Mouse (Mus musculus) kidney, postnatal 0 days (tissue): ENCODE data around the gene Cyp4f39. TPM values are rescaled to one million over a fixed set of nuclear protein-coding genes. Genes with fewer than 3 reads are reported as not detected.
A peak's percentile ranks its signal among the peaks of the same experiment; 100 is the strongest.
"Not testable (repeated sequence)": the region's sequence is repeated elsewhere in the genome, so short reads cannot be mapped to it uniquely, and the experiment has no call there.

Experiments
- ATAC-seq: fragments of 200-750 bp; cut with Nextera tagmentation; replicated peaks from 2 replicates; pipeline ENCODE4 v1.8.0; 2017; ENCODE audit warnings: low read depth, moderate number of reproducible peaks, moderate TSS enrichment, moderate library complexity; ENCODE audit not compliant: low FRiP score
- DNase-seq: peaks from one replicate; pipeline ENCODE4 v3.0.0-alpha.2; 2016; ENCODE audit warnings: low spot score
- H3K27ac ChIP-seq: fragments of 300-500 bp; sonication (generic); 2 replicates; pipeline ENCODE4 v1.5.1; 2014; ENCODE audit warnings: mild to moderate bottlenecking
- H3K27me3 ChIP-seq: fragments of 300-500 bp; sonication (generic); 2 replicates; pipeline ENCODE4 v1.6.1; 2014; ENCODE audit warnings: low read length, mixed read lengths; ENCODE audit not compliant: insufficient read depth
- H3K36me3 ChIP-seq: fragments of 300-500 bp; sonication (generic); 2 replicates; pipeline ENCODE4 v1.6.1; 2014; ENCODE audit warnings: low read length, mixed read lengths; ENCODE audit not compliant: insufficient read depth
- H3K4me1 ChIP-seq: fragments of 300-500 bp; sonication (generic); replicated peaks from 2 replicates; pipeline ENCODE4 v1.6.1; 2014; ENCODE audit warnings: antibody characterized with exemption, low read length, mixed read lengths; ENCODE audit not compliant: insufficient read depth
- H3K4me2 ChIP-seq: fragments of 300-500 bp; sonication (generic); 2 replicates; pipeline ENCODE4 v1.6.1; 2014; ENCODE audit warnings: mild to moderate bottlenecking, low read length, moderate library complexity, mixed read lengths
- H3K4me3 ChIP-seq: fragments of 300-500 bp; sonication (generic); replicated peaks from 2 replicates; pipeline ENCODE4 v1.5.1; 2014; ENCODE audit warnings: low read depth, low read length
- H3K9ac ChIP-seq: fragments of 300-500 bp; sonication (generic); 2 replicates; pipeline ENCODE4 v1.6.1; 2014; ENCODE audit warnings: low read depth, low read length
- H3K9me3 ChIP-seq: fragments of 300-500 bp; sonication (generic); replicated peaks from 2 replicates; pipeline ENCODE4 v1.6.1; 2016; ENCODE audit warnings: low read length, inconsistent platforms, mixed read lengths
- CTCF ChIP-seq: IDR thresholded peaks from 2 replicates; pipeline ENCODE4 v1.5.1; 2016; ENCODE audit warnings: antibody characterized with exemption, low read depth, mild to moderate bottlenecking, moderate library complexity
- WGBS: fragments of 180-500 bp; shearing (Covaris S2); extraction: QIAGEN DNeasy Blood & Tissue Kit; methylation state at CpG from one replicate; pipeline ENCODE4 v1.1.7; 2014; 5-methylcytosine and 5-hydroxymethylcytosine counted together
- polyA plus RNA-seq: library from polyadenylated mRNA; unstranded; fragments of >200 nt; fragmentation: Nextera tagmentation; extraction: Ambion mirVana; gene quantifications from 2 replicates; pipeline ENCODE4 v1.2.1, GENCODE M21; 2015

The Cyp4f39 gene
- polyA plus RNA-seq, 1 experiment from 2014 or later = 0.54 TPM

GRCm38 (mm10) chr17:32534068-32534467 is 81.5 kb downstream of the Cyp4f39 start:
- Histone ChIP-seq H3K27me3 (no peaks in the 10 kb centered on the region), H3K4me1 (peaks cover 6% of the 10 kb centered on the region; the same call in 1 of the 2 replicates), H3K9ac (no peak overlapping the region), H3K9me3 (no peaks in the 10 kb centered on the region), H3K4me3 (no peak overlapping the region), H3K36me3 (no peaks in the 10 kb centered on the region), H3K4me2 (no peak overlapping the region), H3K27ac (no peak overlapping the region)
- ATAC-seq (no peak), DNase-seq (no peak)
- WGBS = 63% methylated on average over 6 of the region's 6 CpGs
- no peak for TF ChIP-seq CTCF

- not testable (repeated sequence) for H3K27me3 ChIP-seq, H3K4me1 ChIP-seq, H3K36me3 ChIP-seq, H3K9me3 ChIP-seq
- 4% methylated on average over 5 of the region's 5 CpGs for WGBS
- DNase-seq = peak; percentile 93
- Histone ChIP-seq H3K4me2 (peak within 1 kb of the TSS; percentile 73), H3K9ac (peak within 1 kb of the TSS; percentile 51), H3K4me3 (peak within 1 kb of the TSS; percentile 45), H3K27ac (peak within 1 kb of the TSS; percentile 25; the same call in 1 of the 2 replicates)
- ATAC-seq = peak; percentile 93
Observed at GRCm38 (mm10) chr17:32536051-32536866, 83.7 kb downstream of the Cyp4f39 start, which contains the start of gene Cyp4f16. TSS of gene Cyp4f16 (plus strand) at chr17:32536558.

- DNase-seq (no peak), ATAC-seq (no peak)
- Histone ChIP-seq H3K27me3 (no peaks in the 10 kb centered on the region), H3K9me3 (no peaks in the 10 kb centered on the region), H3K9ac (peak overlapping the region; percentile 51), H3K36me3 (no peaks in the 10 kb centered on the region), H3K4me3 (peak overlapping the region; percentile 45), H3K4me2 (peak overlapping the region; percentile 73), H3K4me1 (peaks cover 6% of the 10 kb centered on the region; the same call in 1 of the 2 replicates), H3K27ac (0 out of 2 replicates have a peak overlapping the region, but pooled peaks have one; percentile 25)
- TF ChIP-seq CTCF = no peak
- 49% methylated on average over 5 of the region's 5 CpGs for WGBS
Observed at GRCm38 (mm10) chr17:32536867-32537250, 84.3 kb downstream of the Cyp4f39 start.

Other genes with a start within 250 kb of the Cyp4f39 start
- gene Brd4, start 168.0 kb upstream of the Cyp4f39 start, polyA plus RNA-seq = 55.5 and 58.4 TPM in 2 replicates
- 51.4 and 55.8 TPM in 2 replicates for gene Akap8, start 131.5 kb upstream of the Cyp4f39 start, polyA plus RNA-seq
- gene Akap8l, start 102.1 kb upstream of the Cyp4f39 start, polyA plus RNA-seq = 63.2 and 70.2 TPM in 2 replicates
- gene Wiz, start 63.3 kb upstream of the Cyp4f39 start, polyA plus RNA-seq = 18.6 and 20.8 TPM in 2 replicates
- gene Rasal3, start 49.1 kb upstream of the Cyp4f39 start, polyA plus RNA-seq = 0.29 and 0.53 TPM in 2 replicates
- gene Pglyrp2, start 28.6 kb upstream of the Cyp4f39 start, polyA plus RNA-seq = not detected in 2 replicates
- gene Cyp4f17, start 53.3 kb downstream of the Cyp4f39 start, polyA plus RNA-seq = 6.6 and 6.8 TPM in 2 replicates
- gene Cyp4f16, start 83.8 kb downstream of the Cyp4f39 start, polyA plus RNA-seq = 24.0 and 25.4 TPM in 2 replicates
- not detected in 2 replicates for gene Cyp4f37, start 168.6 kb downstream of the Cyp4f39 start, polyA plus RNA-seq
- 0.05 TPM in 1 of 2 replicates, not detected in the other for gene Cyp4f40, start 206.2 kb downstream of the Cyp4f39 start, polyA plus RNA-seq
- 0.39 and 0.47 TPM in 2 replicates for gene Cyp4f15, start 232.9 kb downstream of the Cyp4f39 start, polyA plus RNA-seq